In genomic region chr5:9345038-9345617, GRCm38 (mm10) we compare ENCODE assay signal across 13 mouse cellular contexts.
DNase-seq lines count a peak whose midpoint lies in the region; ATAC-seq and TF ChIP-seq lines count a peak whose summit lies in the region.
"Had no signal": no experiment of that assay in that cellular context is flagged by ENCODE, and none has a peak within 500 bp of the region (broad histone marks: within the 10 kb centered on the region; RNA-seq: fewer than 3 reads in every experiment).

No protein-coding gene starts in this region.

- H3K9me3 ChIP-seq in midbrain, embryonic 11.5 days (ENCODE audit: control insufficient read depth, low read length), result no peaks in the 10 kb centered on the region
- H3K9me3 ChIP-seq in midbrain, embryonic 10.5 days (replicated peaks), result no peaks in the 10 kb centered on the region
- no peaks in the 10 kb centered on the region for H3K9me3 ChIP-seq in hindbrain, embryonic 15.5 days
- H3K9me3 ChIP-seq in liver, embryonic 12.5 days (replicated peaks), result no peaks in the 10 kb centered on the region
- H3K9me3 ChIP-seq: embryonic facial prominence, embryonic 15.5 days had no signal

- no peak overlapping the region for H3K9ac ChIP-seq in midbrain, embryonic 11.5 days (ENCODE audit: low read length)
- no peak overlapping the region for H3K9ac ChIP-seq in hindbrain, embryonic 15.5 days
- H3K9ac ChIP-seq in liver, embryonic 12.5 days, result no peak overlapping the region
- H3K9ac ChIP-seq: embryonic facial prominence, embryonic 15.5 days; liver, postnatal 0 days had no signal

- peak overlapping the region; percentile 36; the same call in 1 of the 2 replicates for H3K27ac ChIP-seq in midbrain, embryonic 11.5 days (ENCODE audit: low read depth, low read length)
- H3K27ac ChIP-seq in midbrain, embryonic 10.5 days (replicated peaks), result no peak overlapping the region
- 0 out of 2 replicates have a peak overlapping the region, but pooled peaks have one; percentile 15 for H3K27ac ChIP-seq in cortical plate, adult 2 months (ENCODE audit: insufficient read depth, low read length)
- H3K27ac ChIP-seq in hindbrain, embryonic 15.5 days (replicated peaks), result peak overlapping the region; percentile 56
- no peak overlapping the region for H3K27ac ChIP-seq in liver, embryonic 12.5 days
- H3K27ac ChIP-seq: embryonic facial prominence, embryonic 15.5 days had no signal

- ATAC-seq in midbrain, embryonic 11.5 days (ENCODE audit: low FRiP score), result peak; percentile 47
- ATAC-seq in hindbrain, embryonic 15.5 days (ENCODE audit: low FRiP score, low read depth), result peak; percentile 63
- ATAC-seq in liver, embryonic 12.5 days, result no peak
- ATAC-seq: CD4-positive, CD25-positive, alpha-beta regulatory T cell, adult 4 months; liver, postnatal 0 days had no signal

- H3K36me3 ChIP-seq in midbrain, embryonic 11.5 days (ENCODE audit: control insufficient read depth, insufficient read depth, low read length), result no peaks in the 10 kb centered on the region
- no peaks in the 10 kb centered on the region for H3K36me3 ChIP-seq in midbrain, embryonic 10.5 days
- no peaks in the 10 kb centered on the region for H3K36me3 ChIP-seq in hindbrain, embryonic 15.5 days
- no peaks in the 10 kb centered on the region for H3K36me3 ChIP-seq in liver, embryonic 12.5 days
- H3K36me3 ChIP-seq: embryonic facial prominence, embryonic 15.5 days had no signal

- no peak for TF ChIP-seq CTCF in cortical plate, adult 2 months (IDR thresholded peaks at IDR 0.05; ENCODE audit: extremely low read depth, insufficient read depth, low read length)

- no peak for DNase-seq in midbrain, embryonic 11.5 days (ENCODE audit: low spot score, missing footprints)
- no peak for DNase-seq in midbrain, embryonic 10.5 days (ENCODE audit: low spot score)
- DNase-seq in retina, embryonic 14.5 days (ENCODE audit: low spot score), result peak; percentile 39
- DNase-seq in testis, postnatal 14 days (ENCODE audit: low spot score), result no peak
- no peak for DNase-seq in layer of hippocampus, adult 8-10 months (ENCODE audit: low spot score in 2 of 2)
- DNase-seq: adrenal gland, postnatal 25 days; gastrocnemius, postnatal 36 days; liver, postnatal 0 days had no signal

- H3K4me2 ChIP-seq in midbrain, embryonic 11.5 days, result no peak overlapping the region
- H3K4me2 ChIP-seq in hindbrain, embryonic 15.5 days, result no peak overlapping the region
- no peak overlapping the region for H3K4me2 ChIP-seq in liver, embryonic 12.5 days
- H3K4me2 ChIP-seq: embryonic facial prominence, embryonic 15.5 days had no signal

- H3K4me1 ChIP-seq in midbrain, embryonic 11.5 days (ENCODE audit: control insufficient read depth, insufficient read depth, low read length), result 0 out of 2 replicates have a peak, but pooled peaks cover 2% of the 10 kb centered on the region
- peaks cover 5% of the 10 kb centered on the region; the same call in 1 of the 2 replicates for H3K4me1 ChIP-seq in midbrain, embryonic 10.5 days
- H3K4me1 ChIP-seq in cortical plate, adult 2 months (ENCODE audit: control insufficient read depth, insufficient read depth, low read length), result no peaks in the 10 kb centered on the region; the same call in 1 of the 2 replicates
- peaks cover 31% of the 10 kb centered on the region for H3K4me1 ChIP-seq in hindbrain, embryonic 15.5 days (replicated peaks)
- H3K4me1 ChIP-seq in liver, embryonic 12.5 days, result no peaks in the 10 kb centered on the region
- H3K4me1 ChIP-seq: embryonic facial prominence, embryonic 15.5 days had no signal

- H3K27me3 ChIP-seq in midbrain, embryonic 11.5 days (ENCODE audit: control insufficient read depth, insufficient read depth, low read length), result no peaks in the 10 kb centered on the region
- no peaks in the 10 kb centered on the region for H3K27me3 ChIP-seq in midbrain, embryonic 10.5 days (ENCODE audit: low read depth, poor library complexity, severe bottlenecking)
- no peaks in the 10 kb centered on the region for H3K27me3 ChIP-seq in hindbrain, embryonic 15.5 days
- H3K27me3 ChIP-seq in liver, embryonic 12.5 days (replicated peaks), result no peaks in the 10 kb centered on the region
- H3K27me3 ChIP-seq: embryonic facial prominence, embryonic 15.5 days had no signal

- TF ChIP-seq POLR2A in cortical plate, adult 2 months (IDR thresholded peaks at IDR 0.05; ENCODE audit: extremely low read depth, insufficient read depth, low read length), result no peak

- 82% methylated on average over 10 of the region's 10 CpGs for WGBS in midbrain, embryonic 11.5 days
- WGBS in midbrain, embryonic 10.5 days, result 91% methylated on average over 10 of the region's 10 CpGs
- WGBS in hindbrain, embryonic 15.5 days, result 39% methylated on average over 10 of the region's 10 CpGs
- WGBS in liver, embryonic 12.5 days (ENCODE audit: insufficient replicate concordance), result 70% methylated on average over 10 of the region's 10 CpGs

- no peak overlapping the region for H3K4me3 ChIP-seq in midbrain, embryonic 11.5 days (ENCODE audit: low read depth, low read length)
- no peak overlapping the region for H3K4me3 ChIP-seq in midbrain, embryonic 10.5 days
- no peak overlapping the region for H3K4me3 ChIP-seq in cortical plate, adult 2 months (ENCODE audit: insufficient read depth, low read length)
- no peak overlapping the region for H3K4me3 ChIP-seq in hindbrain, embryonic 15.5 days
- no peak overlapping the region for H3K4me3 ChIP-seq in liver, embryonic 12.5 days
- H3K4me3 ChIP-seq: embryonic facial prominence, embryonic 15.5 days had no signal

Comparison
In these comparisons a context has a peak if more than half of its experiments do, and no peak if none do; other contexts are left out.
1. H3K27ac ChIP-seq: peak in midbrain, embryonic 11.5 days (single experiment), cortical plate, adult 2 months (single experiment) and hindbrain, embryonic 15.5 days (single experiment); none in midbrain, embryonic 10.5 days (single experiment) and liver, embryonic 12.5 days (single experiment).